Mouse (Mus musculus) liver, embryonic 14 days (tissue): Measurements from ENCODE around the gene Vmn1r52. TPM values are rescaled to one million over a fixed set of nuclear protein-coding genes. Genes with fewer than 3 reads are reported as not detected.

Experiments
- polyA plus RNA-seq: library from polyadenylated mRNA; depleted of rRNA; stranded (reverse); fragments of >200 nt; gene quantifications from 2 replicates; pipeline ENCODE4 v1.2.3, GENCODE M21; 2012; rRNA removed

Vmn1r52 gene
- polyA plus RNA-seq: not detected in 2 replicates

DNA sequence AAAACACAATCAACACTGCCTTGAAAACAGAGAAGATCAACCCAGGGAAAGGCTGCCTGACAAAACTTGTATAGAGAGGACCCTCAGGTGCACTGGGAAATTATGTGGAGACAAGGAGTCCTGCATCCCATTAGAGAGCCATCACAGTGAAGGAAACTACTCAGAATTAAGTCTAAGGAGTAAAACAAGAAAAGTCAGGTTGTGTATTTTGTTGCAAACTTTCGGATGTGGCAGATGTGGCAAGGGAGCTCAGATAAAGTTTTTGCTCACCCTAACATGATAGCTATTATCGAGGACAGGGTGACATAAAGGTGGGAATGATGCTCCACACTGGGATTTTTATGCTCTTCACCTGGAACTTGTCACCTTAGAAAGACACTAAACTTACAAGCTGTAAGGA, at the start of gene Vmn1r52:
TSS of gene Vmn1r52 (plus strand) at position 301 of the 400 bp plus-strand sequence.

DNA sequence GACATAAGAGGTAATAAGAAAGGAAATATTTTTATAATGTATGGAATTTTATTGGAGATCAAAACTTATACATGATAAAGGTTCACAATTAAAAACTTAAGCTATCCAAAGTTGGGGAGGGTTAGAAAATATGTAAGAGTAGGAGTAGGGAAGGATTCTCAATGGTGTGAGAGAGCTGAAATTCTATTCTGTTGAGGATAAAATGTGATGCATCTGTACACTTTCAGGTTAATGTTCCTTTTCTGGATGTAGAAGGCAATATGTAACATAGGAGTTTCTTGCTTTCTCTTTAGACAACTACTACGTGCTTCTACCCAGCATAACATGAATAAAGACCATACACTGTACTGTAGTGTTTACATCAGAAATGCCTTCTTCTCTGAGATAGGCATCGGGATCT, 27.9 kb downstream of the Vmn1r52 start, which contains the start of gene V1ra8:
TSS of gene V1ra8 (plus strand) at position 301 of the 400 bp plus-strand sequence.

DNA sequence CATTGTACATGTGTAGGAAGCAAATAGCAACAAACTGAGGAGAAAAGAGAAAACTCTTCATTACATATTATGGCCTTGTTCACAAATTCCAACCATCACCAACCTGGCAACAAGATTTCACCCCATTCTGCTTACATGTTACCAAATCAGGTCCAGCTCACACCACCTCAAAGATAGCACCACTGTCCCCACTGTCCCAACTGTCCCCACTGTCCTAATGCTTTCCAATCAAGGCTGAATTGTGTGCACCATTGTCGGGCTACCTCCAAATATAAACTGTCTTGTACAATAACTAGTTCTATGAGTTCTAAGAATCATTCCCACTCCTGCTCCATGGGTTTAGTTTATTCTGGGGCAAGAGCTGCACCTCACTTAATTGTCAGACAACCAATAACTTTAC, 49.7 kb downstream of the Vmn1r52 start, which contains the start of gene Vmn1r53:
TSS of gene Vmn1r53 (minus strand) at position 101 of the 400 bp plus-strand sequence.

Other genes with a start within 250 kb of the Vmn1r52 start
- not detected in 2 replicates for gene Vmn1r45, start 234.2 kb upstream of the Vmn1r52 start, polyA plus RNA-seq
- gene Vmn1r46, start 205.5 kb upstream of the Vmn1r52 start, polyA plus RNA-seq: not detected in 2 replicates
- gene Vmn1r47, start 158.7 kb upstream of the Vmn1r52 start, polyA plus RNA-seq: not detected in 2 replicates
- not detected in 2 replicates for gene Vmn1r48, start 138.0 kb upstream of the Vmn1r52 start, polyA plus RNA-seq
- gene Vmn1r49, start 96.3 kb upstream of the Vmn1r52 start, polyA plus RNA-seq: not detected in 2 replicates
- gene Vmn1r50, start 73.4 kb upstream of the Vmn1r52 start, polyA plus RNA-seq: not detected in 2 replicates
- gene Vmn1r51, start 52.2 kb upstream of the Vmn1r52 start, polyA plus RNA-seq: not detected in 2 replicates
- gene V1ra8, start 28.0 kb downstream of the Vmn1r52 start, polyA plus RNA-seq: not detected in 2 replicates
- gene Vmn1r53, start 49.6 kb downstream of the Vmn1r52 start, polyA plus RNA-seq: 0.02 TPM in 1 of 2 replicates, not detected in the other
- gene Vmn1r54, start 71.5 kb downstream of the Vmn1r52 start, polyA plus RNA-seq: not detected in 2 replicates
- not detected in 2 replicates for gene BC048671, start 126.4 kb downstream of the Vmn1r52 start, polyA plus RNA-seq
- gene Chst13, start 150.4 kb downstream of the Vmn1r52 start, polyA plus RNA-seq: 8.1 and 9.9 TPM in 2 replicates
- 13.0 and 16.6 TPM in 2 replicates for gene Uroc1, start 158.5 kb downstream of the Vmn1r52 start, polyA plus RNA-seq
- 2.9 and 3.4 TPM in 2 replicates for gene Zxdc, start 194.7 kb downstream of the Vmn1r52 start, polyA plus RNA-seq